Comparison of ENCODE assay signal across 8 mouse cellular contexts in genomic region chr8:123682073-123682761, GRCm38 (mm10). TPM values are rescaled to one million over a fixed set of nuclear protein-coding genes. Genes with fewer than 3 reads are reported as not detected.
A peak's percentile ranks its signal among the peaks of the same experiment; 100 is the strongest.
DNase-seq lines count a peak whose midpoint lies in the region; ATAC-seq and TF ChIP-seq lines count a peak whose summit lies in the region.

No protein-coding gene starts in this region.

- no peak for TF ChIP-seq POLR2A in limb, embryonic 14.5 days (IDR thresholded peaks at IDR 0.05; ENCODE audit: borderline replicate concordance, extremely low read depth, insufficient read depth, insufficient read length)

- peak; percentile 95 for DNase-seq in midbrain, embryonic 11.5 days (ENCODE audit: low spot score, missing footprints)
- peak; percentile 19 for DNase-seq in c-Kit-positive CD71-negative TER-119-negative erythroid progenitor cells, embryonic 14.5 days (ENCODE audit: low read depth)
- DNase-seq in limb, embryonic 14.5 days (ENCODE audit: low spot score): peak; percentile 49
- peak; percentile 82 for DNase-seq in neural tube, embryonic 10.5 days (ENCODE audit: extremely low spot score, low spot score)
- no peak for DNase-seq in natural killer cell, adult 2 months (ENCODE audit: low spot score in 2 of 2)
- no peak for DNase-seq in left cerebral cortex, postnatal 14 days (ENCODE audit: low spot score in 2 of 2)

- H3K36me3 ChIP-seq in midbrain, embryonic 11.5 days (ENCODE audit: control insufficient read depth, insufficient read depth, low read length): no peaks in the 10 kb centered on the region
- no peaks in the 10 kb centered on the region for H3K36me3 ChIP-seq in midbrain, embryonic 16.5 days (ENCODE audit: control insufficient read depth, insufficient read depth, low read length)
- no peaks in the 10 kb centered on the region for H3K36me3 ChIP-seq in hindbrain, embryonic 12.5 days
- H3K36me3 ChIP-seq in limb, embryonic 14.5 days (ENCODE audit: control insufficient read depth, insufficient read depth, low read length): no peaks in the 10 kb centered on the region

- H3K27ac ChIP-seq in midbrain, embryonic 11.5 days (ENCODE audit: low read depth, low read length): no peak overlapping the region
- H3K27ac ChIP-seq in midbrain, embryonic 16.5 days (ENCODE audit: low read length): no peak overlapping the region
- H3K27ac ChIP-seq in hindbrain, embryonic 12.5 days: no peak overlapping the region
- H3K27ac ChIP-seq in limb, embryonic 14.5 days (replicated peaks; ENCODE audit: low read depth, low read length): no peak overlapping the region

- H3K4me3 ChIP-seq in midbrain, embryonic 11.5 days (ENCODE audit: low read depth, low read length): no peak overlapping the region
- H3K4me3 ChIP-seq in midbrain, embryonic 16.5 days (ENCODE audit: low read depth, low read length): no peak overlapping the region
- H3K4me3 ChIP-seq in hindbrain, embryonic 12.5 days: no peak overlapping the region
- H3K4me3 ChIP-seq in limb, embryonic 14.5 days (replicated peaks; ENCODE audit: low read length): no peak overlapping the region

- ATAC-seq in midbrain, embryonic 11.5 days (ENCODE audit: low FRiP score): peak; percentile 73
- ATAC-seq in midbrain, embryonic 16.5 days: no peak
- ATAC-seq in hindbrain, embryonic 12.5 days (ENCODE audit: low FRiP score): no peak
- ATAC-seq in limb, embryonic 14.5 days (ENCODE audit: low FRiP score, low read depth): 0 out of 2 replicates have a peak, but pooled peaks have one; percentile 26

- peak overlapping the region; percentile 4; the same call in 1 of the 2 replicates for H3K4me2 ChIP-seq in midbrain, embryonic 11.5 days
- no peak overlapping the region for H3K4me2 ChIP-seq in midbrain, embryonic 16.5 days (ENCODE audit: low read length)
- H3K4me2 ChIP-seq in hindbrain, embryonic 12.5 days (replicated peaks): peak overlapping the region; percentile 27
- H3K4me2 ChIP-seq in limb, embryonic 14.5 days (replicated peaks; ENCODE audit: low read depth, low read length, severe bottlenecking): peak overlapping the region; percentile 27; the same call in 1 of the 2 replicates

- 20% methylated on average over 18 of the region's 18 CpGs for WGBS in midbrain, embryonic 11.5 days
- WGBS in midbrain, embryonic 16.5 days: 16% methylated on average over 18 of the region's 18 CpGs
- WGBS in hindbrain, embryonic 12.5 days: 22% methylated on average over 18 of the region's 18 CpGs
- WGBS in limb, embryonic 14.5 days: 22% methylated on average over 16 of the region's 18 CpGs

- no peaks in the 10 kb centered on the region; the same call in 1 of the 2 replicates for H3K27me3 ChIP-seq in midbrain, embryonic 11.5 days (ENCODE audit: control insufficient read depth, insufficient read depth, low read length)
- H3K27me3 ChIP-seq in midbrain, embryonic 16.5 days (ENCODE audit: control insufficient read depth, insufficient read depth, low read depth, low read length): no peaks in the 10 kb centered on the region
- H3K27me3 ChIP-seq in hindbrain, embryonic 12.5 days: no peaks in the 10 kb centered on the region; the same call in 1 of the 2 replicates
- no peaks in the 10 kb centered on the region for H3K27me3 ChIP-seq in limb, embryonic 14.5 days (ENCODE audit: control insufficient read depth, insufficient read depth, low read length)

- intact Hi-C loops in left cerebral cortex, postnatal 14 days (cut with DNase I): no loop called here

- no peaks in the 10 kb centered on the region for H3K9me3 ChIP-seq in midbrain, embryonic 11.5 days (ENCODE audit: control insufficient read depth, low read length)
- H3K9me3 ChIP-seq in midbrain, embryonic 16.5 days (replicated peaks; ENCODE audit: control insufficient read depth, low read length, poor library complexity, severe bottlenecking): no peaks in the 10 kb centered on the region
- H3K9me3 ChIP-seq in hindbrain, embryonic 12.5 days (replicated peaks): no peaks in the 10 kb centered on the region
- no peaks in the 10 kb centered on the region for H3K9me3 ChIP-seq in limb, embryonic 14.5 days (ENCODE audit: control insufficient read depth, low read length)

- H3K4me1 ChIP-seq in midbrain, embryonic 11.5 days (ENCODE audit: control insufficient read depth, insufficient read depth, low read length): no peaks in the 10 kb centered on the region
- H3K4me1 ChIP-seq in midbrain, embryonic 16.5 days (ENCODE audit: control insufficient read depth, insufficient read depth, low read length): peaks cover 3% of the 10 kb centered on the region; the same call in 1 of the 2 replicates
- 0 out of 2 replicates have a peak, but pooled peaks cover 9% of the 10 kb centered on the region for H3K4me1 ChIP-seq in hindbrain, embryonic 12.5 days
- H3K4me1 ChIP-seq in limb, embryonic 14.5 days (ENCODE audit: control insufficient read depth, insufficient read depth, low read length): no peaks in the 10 kb centered on the region

- H3K9ac ChIP-seq in midbrain, embryonic 11.5 days (ENCODE audit: low read length): no peak overlapping the region
- H3K9ac ChIP-seq in midbrain, embryonic 16.5 days (ENCODE audit: low read depth, low read length): no peak overlapping the region
- H3K9ac ChIP-seq in hindbrain, embryonic 12.5 days: no peak overlapping the region
- H3K9ac ChIP-seq in limb, embryonic 14.5 days (ENCODE audit: low read depth, low read length, severe bottlenecking): no peak overlapping the region

RNA-seq across cellular contexts. Expression of gene Rhou, which starts 28.5 kb away (rescaled TPM):
- polyA plus RNA-seq in midbrain, embryonic 11.5 days (2014; fragmentation: Nextera tagmentation; extraction: Ambion mirVana): 7.7 and 8.3 TPM in 2 replicates
- polyA plus RNA-seq in midbrain, embryonic 16.5 days (2015; fragmentation: Nextera tagmentation; extraction: Ambion mirVana): 10.1 and 13.2 TPM in 2 replicates
- 11.2 and 11.6 TPM in 2 replicates for polyA plus RNA-seq in hindbrain, embryonic 12.5 days (2016; fragmentation: Nextera tagmentation; extraction: Ambion mirVana)
- 20.3 and 21.2 TPM in 2 replicates for polyA plus RNA-seq in limb, embryonic 14.5 days (2012; rRNA removed)
- polyA plus RNA-seq in limb, embryonic 14.5 days (2014; fragmentation: Nextera tagmentation; extraction: Ambion mirVana): 11.0 and 12.9 TPM in 2 replicates
- total RNA-seq in left cerebral cortex, postnatal 14 days (2021): 10 to 100 TPM; 40.6 to 51.9 TPM

Comparison
In these comparisons a context has a peak if more than half of its experiments do, and no peak if none do; other contexts are left out.
1. ATAC-seq: peak in midbrain, embryonic 11.5 days (single experiment) and limb, embryonic 14.5 days (single experiment); none in midbrain, embryonic 16.5 days (single experiment) and hindbrain, embryonic 12.5 days (single experiment).
2. DNase-seq: peak in midbrain, embryonic 11.5 days (single experiment), c-Kit-positive CD71-negative TER-119-negative erythroid progenitor cells, embryonic 14.5 days (single experiment), limb, embryonic 14.5 days (single experiment) and neural tube, embryonic 10.5 days (single experiment); none in natural killer cell, adult 2 months (0 of 2) and left cerebral cortex, postnatal 14 days (0 of 2).